Mouse (Mus musculus) brain, adult 2 months (tissue): ENCODE measurements at regions not wholly inside any gene's neighbourhood (a gene's known extent, or its start where the extent isn't known, plus 50 kb on each side); places are given as distances from the start of the nearest gene placed in this dataset.
A peak's percentile ranks its signal among the peaks of the same experiment; 100 is the strongest.

Source experiments
- DNase-seq: peaks from one replicate; pipeline ENCODE4 v3.0.0; 2011; ENCODE audit warnings: low read depth, low spot score

- peak; percentile 79 for DNase-seq
Measured at GRCm38 (mm10) chr17:84028157-84028970, 159.4 kb downstream of the Zfp36l2 start.

GRCm38 (mm10) chr17:84027275-84027674 lies 160.5 kb downstream of the Zfp36l2 start:
- no peak for DNase-seq

GRCm38 (mm10) chr17:84026110-84026509 lies 161.6 kb downstream of the Zfp36l2 start:
- peak; percentile 74 for DNase-seq

- DNase-seq, result no peak
Measured at GRCm38 (mm10) chr17:84022358-84022757, 165.4 kb downstream of the Zfp36l2 start.

- DNase-seq, result no peak
Measured at GRCm38 (mm10) chr17:84018817-84019216, 168.9 kb downstream of the Zfp36l2 start.

GRCm38 (mm10) chr17:84017891-84018290 lies 169.9 kb downstream of the Zfp36l2 start:
- no peak for DNase-seq

GRCm38 (mm10) chr17:84014287-84015039 lies 166.7 kb upstream of the Haao start:
- peak; percentile 65 for DNase-seq

GRCm38 (mm10) chr17:84010492-84011060 lies 162.8 kb upstream of the Haao start:
- DNase-seq, result no peak

- no peak for DNase-seq
Measured at GRCm38 (mm10) chr17:84009966-84010365, 162.2 kb upstream of the Haao start.

GRCm38 (mm10) chr17:84009194-84009593 lies 161.4 kb upstream of the Haao start:
- peak; percentile 91 for DNase-seq

GRCm38 (mm10) chr17:84008682-84009052 lies 160.9 kb upstream of the Haao start:
- DNase-seq, result no peak

GRCm38 (mm10) chr17:84008035-84008681 lies 160.4 kb upstream of the Haao start:
- DNase-seq, result no peak

GRCm38 (mm10) chr17:84006748-84007147 lies 159.0 kb upstream of the Haao start:
- no peak for DNase-seq

- no peak for DNase-seq
Measured at GRCm38 (mm10) chr17:84004237-84004636, 156.5 kb upstream of the Haao start.

- no peak for DNase-seq
Measured at GRCm38 (mm10) chr17:84003489-84004234, 155.9 kb upstream of the Haao start.

- no peak for DNase-seq
Measured at GRCm38 (mm10) chr17:84002939-84003338, 155.2 kb upstream of the Haao start.

- no peak for DNase-seq
Measured at GRCm38 (mm10) chr17:84002327-84002726, 154.6 kb upstream of the Haao start.

- DNase-seq, result no peak
Measured at GRCm38 (mm10) chr17:84000115-84000514, 152.4 kb upstream of the Haao start.

- DNase-seq, result no peak
Measured at GRCm38 (mm10) chr17:83998972-83999545, 151.3 kb upstream of the Haao start.

GRCm38 (mm10) chr17:83998341-83998740 lies 150.6 kb upstream of the Haao start:
- DNase-seq, result no peak

- DNase-seq, result peak; percentile 62
Measured at GRCm38 (mm10) chr17:83997778-83998177, 150.0 kb upstream of the Haao start.
